Mouse (Mus musculus): ENCODE results near the gene Zfp386.

GRCm38 (mm10) chr12:116054342-116054741, 6.8 kb downstream of the Zfp386 start:
- TF ChIP-seq CTCF (IDR thresholded peaks at IDR 0.05; ENCODE audit: borderline replicate concordance, extremely low read depth, insufficient read depth, insufficient read length) (no peak), POLR2A (IDR thresholded peaks at IDR 0.05; ENCODE audit: borderline replicate concordance, extremely low read depth, insufficient read depth, insufficient read length, poor library complexity, severe bottlenecking) (no peak)

All from brain, embryonic 14.5 days (tissue).